Mouse (Mus musculus) layer of hippocampus, postnatal 25 days (tissue): ENCODE measurements around the gene Soat2. TPM values are rescaled to one million over a fixed set of nuclear protein-coding genes. Genes with fewer than 3 reads are reported as not detected.

Source experiments
- total RNA-seq, 2 experiments: library from RNA; stranded (reverse); gene quantifications; 2 replicates each; pipeline ENCODE4 v1.2.3; 2021

Gene Soat2
- total RNA-seq, 2 experiments from 2014 or later = not detected

Other genes starting within 250 kb of the Soat2 start
- not detected for gene Krt4, start 225.8 kb upstream of the Soat2 start, total RNA-seq
- gene Krt79, start 210.2 kb upstream of the Soat2 start, total RNA-seq = under 1 TPM; 0.28 to 0.32 TPM
- gene Krt78, start 196.2 kb upstream of the Soat2 start, total RNA-seq = not detected
- under 1 TPM in 1 of 2 experiments, not detected in 1; 0.19 TPM for gene Krt8, start 146.0 kb upstream of the Soat2 start, total RNA-seq
- under 1 TPM; 0.17 to 0.26 TPM for gene Krt18, start 122.3 kb upstream of the Soat2 start, total RNA-seq
- gene Eif4b, start 76.8 kb upstream of the Soat2 start, total RNA-seq = 100 to 1,000 TPM; 182 to 188 TPM
- gene Tns2, start 50.1 kb upstream of the Soat2 start, total RNA-seq = 10 to 100 TPM; 13.3 to 15.0 TPM
- 100 to 1,000 TPM; 149 to 154 TPM for gene Spryd3, start 14.3 kb upstream of the Soat2 start, total RNA-seq
- gene Igfbp6, start 6.2 kb upstream of the Soat2 start, total RNA-seq = 10 to 100 TPM in 1 of 2 experiments, 1 to 10 TPM in 1; 8.0 to 11.1 TPM
- 10 to 100 TPM; 66.6 to 70.2 TPM for gene Zfp740, start 52.7 kb downstream of the Soat2 start, total RNA-seq
- 10 to 100 TPM; 32.5 to 38.4 TPM for gene Csad, start 54.2 kb downstream of the Soat2 start, total RNA-seq
- gene Itgb7, start 81.4 kb downstream of the Soat2 start, total RNA-seq = 1 to 10 TPM; 2.0 to 2.3 TPM
- gene Rarg, start 107.0 kb downstream of the Soat2 start, total RNA-seq = 10 to 100 TPM; 13.1 to 13.6 TPM
- gene Gm9918, start 120.0 kb downstream of the Soat2 start, total RNA-seq = not detected
- gene Mfsd5, start 128.9 kb downstream of the Soat2 start, total RNA-seq = 10 to 100 TPM; 39.0 to 39.6 TPM
- gene Espl1, start 145.7 kb downstream of the Soat2 start, total RNA-seq = 1 to 10 TPM; 2.9 to 3.5 TPM
- gene Pfdn5, start 175.6 kb downstream of the Soat2 start, total RNA-seq = 100 to 1,000 TPM; 386 to 396 TPM
- 10 to 100 TPM; 63.0 to 66.1 TPM for gene Myg1, start 181.2 kb downstream of the Soat2 start, total RNA-seq
- 10 to 100 TPM; 19.6 to 23.1 TPM for gene Aaas, start 200.2 kb downstream of the Soat2 start, total RNA-seq
- under 1 TPM; 0.86 to 0.99 TPM for gene Sp7, start 216.7 kb downstream of the Soat2 start, total RNA-seq